Mouse (Mus musculus): Measurements from ENCODE around the gene Smoc2. TPM values are rescaled to one million over a fixed set of nuclear protein-coding genes. Genes with fewer than 3 reads are reported as not detected.

Gene Smoc2
- polyA plus RNA-seq, 1 experiment from 2014 or later = 1.3 TPM

GRCm38 (mm10) chr17:14317439-14317838, 38.1 kb downstream of the Smoc2 start:
- Histone ChIP-seq H3K9me3 (replicated peaks; ENCODE audit: control insufficient read depth, low read length) (no peaks in the 10 kb centered on the region), H3K4me1 (ENCODE audit: control insufficient read depth, insufficient read depth, low read length) (no peaks in the 10 kb centered on the region), H3K9ac (ENCODE audit: low read length) (no peak overlapping the region), H3K4me2 (ENCODE audit: low read length) (no peak overlapping the region), H3K27me3 (replicated peaks; ENCODE audit: control insufficient read depth, insufficient read depth, low read length) (no peaks in the 10 kb centered on the region), H3K27ac (ENCODE audit: low read depth, low read length) (no peak overlapping the region), H3K4me3 (ENCODE audit: low read depth, low read length) (no peak overlapping the region), H3K36me3 (ENCODE audit: control insufficient read depth, insufficient read depth, low read length) (no peaks in the 10 kb centered on the region)
- no peak for ATAC-seq
- DNase-seq (ENCODE audit: low spot score) = no peak
- WGBS = 81% methylated on average over 4 of the region's 4 CpGs

- Histone ChIP-seq H3K27ac (ENCODE audit: low read depth, low read length) (no peak overlapping the region), H3K9me3 (replicated peaks; ENCODE audit: control insufficient read depth, low read length) (no peaks in the 10 kb centered on the region), H3K4me1 (ENCODE audit: control insufficient read depth, insufficient read depth, low read length) (no peaks in the 10 kb centered on the region), H3K27me3 (replicated peaks; ENCODE audit: control insufficient read depth, insufficient read depth, low read length) (no peaks in the 10 kb centered on the region), H3K9ac (ENCODE audit: low read length) (no peak overlapping the region), H3K4me3 (ENCODE audit: low read depth, low read length) (no peak overlapping the region), H3K36me3 (ENCODE audit: control insufficient read depth, insufficient read depth, low read length) (no peaks in the 10 kb centered on the region), H3K4me2 (ENCODE audit: low read length) (no peak overlapping the region)
- ATAC-seq (no peak), DNase-seq (ENCODE audit: low spot score) (no peak)
- 63% methylated on average over 7 of the region's 7 CpGs for WGBS
These were observed 46.9 kb downstream of the Smoc2 start for GRCm38 (mm10) chr17:14326156-14326555.

- Histone ChIP-seq H3K4me3 (ENCODE audit: low read depth, low read length) (no peak overlapping the region), H3K36me3 (ENCODE audit: control insufficient read depth, insufficient read depth, low read length) (no peaks in the 10 kb centered on the region), H3K4me1 (ENCODE audit: control insufficient read depth, insufficient read depth, low read length) (no peaks in the 10 kb centered on the region), H3K27ac (ENCODE audit: low read depth, low read length) (no peak overlapping the region), H3K9ac (ENCODE audit: low read length) (no peak overlapping the region), H3K27me3 (replicated peaks; ENCODE audit: control insufficient read depth, insufficient read depth, low read length) (no peaks in the 10 kb centered on the region), H3K4me2 (ENCODE audit: low read length) (no peak overlapping the region), H3K9me3 (replicated peaks; ENCODE audit: control insufficient read depth, low read length) (no peaks in the 10 kb centered on the region)
- WGBS = 62% methylated on average over 9 of the region's 9 CpGs
- ATAC-seq (no peak), DNase-seq (ENCODE audit: low spot score) (no peak)
These were observed 48.7 kb downstream of the Smoc2 start for GRCm38 (mm10) chr17:14328037-14328436.

- Histone ChIP-seq H3K36me3 (ENCODE audit: control insufficient read depth, insufficient read depth, low read length) (no peaks in the 10 kb centered on the region), H3K9ac (ENCODE audit: low read length) (no peak overlapping the region), H3K4me2 (ENCODE audit: low read length) (no peak overlapping the region), H3K4me3 (ENCODE audit: low read depth, low read length) (no peak overlapping the region), H3K4me1 (ENCODE audit: control insufficient read depth, insufficient read depth, low read length) (no peaks in the 10 kb centered on the region), H3K27ac (ENCODE audit: low read depth, low read length) (no peak overlapping the region), H3K9me3 (replicated peaks; ENCODE audit: control insufficient read depth, low read length) (no peaks in the 10 kb centered on the region), H3K27me3 (replicated peaks; ENCODE audit: control insufficient read depth, insufficient read depth, low read length) (no peaks in the 10 kb centered on the region)
- DNase-seq (ENCODE audit: low spot score) (no peak), ATAC-seq (no peak)
- 95% methylated on average over 7 of the region's 7 CpGs for WGBS
These were observed 51.2 kb downstream of the Smoc2 start for GRCm38 (mm10) chr17:14330498-14330897.

GRCm38 (mm10) chr17:14339932-14340557, 60.7 kb downstream of the Smoc2 start:
- Histone ChIP-seq H3K9me3 (replicated peaks; ENCODE audit: control insufficient read depth, low read length) (no peaks in the 10 kb centered on the region), H3K27me3 (replicated peaks; ENCODE audit: control insufficient read depth, insufficient read depth, low read length) (no peaks in the 10 kb centered on the region), H3K4me1 (ENCODE audit: control insufficient read depth, insufficient read depth, low read length) (no peaks in the 10 kb centered on the region), H3K36me3 (ENCODE audit: control insufficient read depth, insufficient read depth, low read length) (no peaks in the 10 kb centered on the region), H3K4me3 (ENCODE audit: low read depth, low read length) (no peak overlapping the region), H3K9ac (ENCODE audit: low read length) (no peak overlapping the region), H3K4me2 (ENCODE audit: low read length) (no peak overlapping the region), H3K27ac (ENCODE audit: low read depth, low read length) (no peak overlapping the region)
- no peak for ATAC-seq
- DNase-seq (ENCODE audit: low spot score) = no peak
- 51% methylated on average over 5 of the region's 5 CpGs for WGBS

GRCm38 (mm10) chr17:14340736-14341135, 61.4 kb downstream of the Smoc2 start:
- no peak overlapping the region for H3K4me3 ChIP-seq (ENCODE audit: low read depth, low read length)
- no peak for ATAC-seq
- H3K4me2 ChIP-seq (ENCODE audit: low read length) = no peak overlapping the region
- 91% methylated on average over 2 of the region's 2 CpGs for whole genome bisulfite sequencing
- no peak for DNase-seq (ENCODE audit: low spot score)
- H3K4me1 ChIP-seq (ENCODE audit: control insufficient read depth, insufficient read depth, low read length) = no peaks in the 10 kb centered on the region
- H3K9ac ChIP-seq (ENCODE audit: low read length) = no peak overlapping the region
- H3K27ac ChIP-seq (ENCODE audit: low read depth, low read length) = no peak overlapping the region
- no peaks in the 10 kb centered on the region for H3K9me3 ChIP-seq (replicated peaks; ENCODE audit: control insufficient read depth, low read length)
- no peaks in the 10 kb centered on the region for H3K36me3 ChIP-seq (ENCODE audit: control insufficient read depth, insufficient read depth, low read length)
- H3K27me3 ChIP-seq (replicated peaks; ENCODE audit: control insufficient read depth, insufficient read depth, low read length) = no peaks in the 10 kb centered on the region

GRCm38 (mm10) chr17:14342511-14342910, 63.2 kb downstream of the Smoc2 start:
- no peaks in the 10 kb centered on the region for H3K4me1 ChIP-seq (ENCODE audit: control insufficient read depth, insufficient read depth, low read length)
- no peak overlapping the region for H3K4me3 ChIP-seq (ENCODE audit: low read depth, low read length)
- no peak for ATAC-seq

GRCm38 (mm10) chr17:14343442-14343841, 64.1 kb downstream of the Smoc2 start:
- H3K4me2 ChIP-seq (ENCODE audit: low read length) = no peak overlapping the region
- H3K27me3 ChIP-seq (replicated peaks; ENCODE audit: control insufficient read depth, insufficient read depth, low read length) = no peaks in the 10 kb centered on the region
- no peaks in the 10 kb centered on the region for H3K9me3 ChIP-seq (replicated peaks; ENCODE audit: control insufficient read depth, low read length)
- no peaks in the 10 kb centered on the region for H3K4me1 ChIP-seq (ENCODE audit: control insufficient read depth, insufficient read depth, low read length)
- H3K4me3 ChIP-seq (ENCODE audit: low read depth, low read length) = no peak overlapping the region
- ATAC-seq (no peak), DNase-seq (ENCODE audit: low spot score) (no peak)
- no peak overlapping the region for H3K9ac ChIP-seq (ENCODE audit: low read length)
- 94% methylated on average over 12 of the region's 12 CpGs for WGBS
- no peaks in the 10 kb centered on the region for H3K36me3 ChIP-seq (ENCODE audit: control insufficient read depth, insufficient read depth, low read length)
- no peak overlapping the region for H3K27ac ChIP-seq (ENCODE audit: low read depth, low read length)

More at GRCm38 (mm10) chr17:14342511-14342910, 63.2 kb downstream of the Smoc2 start:
- Histone ChIP-seq H3K9me3 (replicated peaks; ENCODE audit: control insufficient read depth, low read length) (no peaks in the 10 kb centered on the region), H3K4me2 (ENCODE audit: low read length) (no peak overlapping the region), H3K36me3 (ENCODE audit: control insufficient read depth, insufficient read depth, low read length) (no peaks in the 10 kb centered on the region), H3K9ac (ENCODE audit: low read length) (no peak overlapping the region), H3K27me3 (replicated peaks; ENCODE audit: control insufficient read depth, insufficient read depth, low read length) (no peaks in the 10 kb centered on the region), H3K27ac (ENCODE audit: low read depth, low read length) (no peak overlapping the region)
- DNase-seq (ENCODE audit: low spot score) = no peak
- 57% methylated on average over 8 of the region's 8 CpGs for WGBS

- H3K4me3 ChIP-seq (ENCODE audit: low read depth, low read length) = no peak overlapping the region
- 83% methylated on average over 4 of the region's 4 CpGs for WGBS
- ATAC-seq (no peak), DNase-seq (ENCODE audit: low spot score) (no peak)
- no peak overlapping the region for H3K27ac ChIP-seq (ENCODE audit: low read depth, low read length)
- H3K36me3 ChIP-seq (ENCODE audit: control insufficient read depth, insufficient read depth, low read length) = no peaks in the 10 kb centered on the region
- H3K4me2 ChIP-seq (ENCODE audit: low read length) = no peak overlapping the region
- no peak overlapping the region for H3K9ac ChIP-seq (ENCODE audit: low read length)
- no peaks in the 10 kb centered on the region for H3K27me3 ChIP-seq (replicated peaks; ENCODE audit: control insufficient read depth, insufficient read depth, low read length)
- H3K9me3 ChIP-seq (replicated peaks; ENCODE audit: control insufficient read depth, low read length) = no peaks in the 10 kb centered on the region
- no peaks in the 10 kb centered on the region for H3K4me1 ChIP-seq (ENCODE audit: control insufficient read depth, insufficient read depth, low read length)
These were observed 66.2 kb downstream of the Smoc2 start for GRCm38 (mm10) chr17:14345556-14345955.
